Mouse (Mus musculus) liver, embryonic 15.5 days (tissue): ENCODE measurements around the gene Rhbdf1. TPM values are rescaled to one million over a fixed set of nuclear protein-coding genes. Genes with fewer than 3 reads are reported as not detected.

ENCODE experiments used
- ATAC-seq: fragments of 200-750 bp; cut with Nextera tagmentation; 2 replicates; pipeline ENCODE4 v1.8.0; 2017; ENCODE audit warnings: moderate number of reproducible peaks, mild to moderate bottlenecking, moderate library complexity; ENCODE audit not compliant: insufficient read depth
- H3K27ac ChIP-seq: fragments of 300-500 bp; sonication (generic); replicated peaks from 2 replicates; pipeline ENCODE4 v1.5.1; 2015; ENCODE audit warnings: mild to moderate bottlenecking, inconsistent platforms
- H3K27me3 ChIP-seq: fragments of 300-500 bp; sonication (generic); 2 replicates; pipeline ENCODE4 v1.6.1; 2015; ENCODE audit warnings: mild to moderate bottlenecking, inconsistent platforms
- H3K36me3 ChIP-seq: fragments of 300-500 bp; sonication (generic); replicated peaks from 2 replicates; pipeline ENCODE4 v1.6.1; 2015; ENCODE audit warnings: moderate library complexity, mild to moderate bottlenecking, inconsistent platforms
- H3K4me1 ChIP-seq: fragments of 300-500 bp; sonication (generic); replicated peaks from 2 replicates; pipeline ENCODE4 v1.6.1; 2015; ENCODE audit warnings: inconsistent platforms
- H3K4me2 ChIP-seq: fragments of 300-500 bp; sonication (generic); 2 replicates; pipeline ENCODE4 v1.6.1; 2015; ENCODE audit warnings: moderate library complexity, mild to moderate bottlenecking, inconsistent platforms
- H3K4me3 ChIP-seq: fragments of 300-500 bp; sonication (generic); replicated peaks from 2 replicates; pipeline ENCODE4 v1.5.1; 2015; ENCODE audit warnings: mild to moderate bottlenecking, inconsistent platforms
- H3K9ac ChIP-seq: fragments of 300-500 bp; sonication (generic); 2 replicates; pipeline ENCODE4 v1.6.1; 2015; ENCODE audit warnings: moderate library complexity, mild to moderate bottlenecking, inconsistent platforms
- H3K9me3 ChIP-seq: fragments of 300-500 bp; sonication (generic); replicated peaks from 2 replicates; pipeline ENCODE4 v1.6.1; 2016; ENCODE audit warnings: inconsistent platforms
- WGBS: fragments of 180-500 bp; shearing (Covaris S2); methylation state at CpG from one replicate; pipeline ENCODE4 v1.1.7; 2015; ENCODE audit warnings: mixed read lengths; ENCODE audit not compliant: insufficient replicate concordance; 5-methylcytosine and 5-hydroxymethylcytosine counted together
- polyA plus RNA-seq: library from polyadenylated mRNA; unstranded; fragments of >200 nt; fragmentation: Nextera tagmentation; extraction: Ambion mirVana; gene quantifications from 2 replicates; pipeline ENCODE4 v1.2.1, GENCODE M21; 2015

The Rhbdf1 gene
- polyA plus RNA-seq, 1 experiment from 2014 or later: 5.1 TPM

DNA sequence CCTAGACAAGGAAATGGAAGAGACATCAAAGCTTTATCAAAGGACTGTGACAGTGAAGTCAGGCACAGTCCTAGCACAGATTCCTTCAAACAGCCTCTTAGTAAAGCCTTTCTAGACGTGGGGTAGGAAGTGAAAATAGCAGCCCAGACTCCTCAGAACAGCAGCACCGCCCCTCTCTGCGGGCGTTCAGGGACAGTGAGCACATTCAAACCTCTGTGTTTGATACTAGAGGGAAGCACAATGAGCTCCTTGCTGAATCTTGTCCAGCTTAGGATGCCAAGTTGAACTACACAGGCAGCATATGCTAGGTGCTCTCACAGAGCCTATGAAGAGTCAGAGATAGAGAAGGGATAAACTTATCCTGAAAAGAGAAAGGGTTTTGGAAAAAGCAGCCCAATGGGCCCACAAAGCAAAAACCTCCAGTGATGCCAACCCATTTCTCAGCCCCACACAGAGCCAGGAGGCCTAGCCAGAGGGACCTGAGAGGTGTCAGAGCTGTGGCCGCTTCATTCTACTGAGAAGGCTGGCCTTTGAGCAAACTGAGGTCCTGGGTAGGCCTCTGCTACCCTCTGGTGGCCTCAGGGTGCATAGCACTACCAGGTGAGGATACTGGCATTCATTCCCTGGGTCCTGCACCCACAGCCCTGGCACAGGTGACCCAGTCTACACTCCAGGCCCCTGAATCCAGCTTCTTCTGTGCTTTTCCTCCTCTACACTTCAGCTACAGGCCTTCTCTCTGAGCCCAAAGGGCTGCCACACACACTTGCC lies 16.2 kb upstream of the Rhbdf1 start:
- Histone ChIP-seq H3K4me3 (no peak overlapping the region), H3K9me3 (no peaks in the 10 kb centered on the region), H3K4me1 (peaks cover 73% of the 10 kb centered on the region), H3K27ac (peak overlapping the region; percentile 99), H3K27me3 (no peaks in the 10 kb centered on the region), H3K36me3 (peaks cover 92% of the 10 kb centered on the region), H3K4me2 (peak overlapping the region; percentile 41), H3K9ac (peak overlapping the region; percentile 41)
- peak; percentile 60 for ATAC-seq
- 70% methylated on average over 5 of the region's 5 CpGs for WGBS

DNA sequence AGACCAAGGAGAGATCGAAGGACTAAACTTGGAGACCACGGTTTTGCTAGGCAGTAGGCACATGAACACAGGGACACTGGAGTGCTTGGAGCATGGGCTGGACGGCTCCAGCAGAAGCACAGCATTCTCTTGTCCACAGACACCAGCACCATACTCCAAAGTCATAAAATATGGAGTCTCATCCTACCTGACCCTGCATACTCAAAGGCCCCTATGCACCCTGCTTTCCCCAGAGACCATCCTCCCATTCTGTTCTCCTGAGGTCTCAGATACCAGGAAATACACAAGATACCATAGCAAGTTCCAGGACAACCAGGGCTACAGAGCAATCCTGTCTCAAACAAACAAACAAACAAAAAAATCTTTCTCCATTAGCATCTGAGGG lies 15.3 kb upstream of the Rhbdf1 start:
- Histone ChIP-seq H3K4me3 (no peak overlapping the region), H3K27me3 (no peaks in the 10 kb centered on the region), H3K4me1 (peaks cover 64% of the 10 kb centered on the region), H3K9ac (peak overlapping the region; percentile 41), H3K27ac (peak overlapping the region; percentile 99), H3K4me2 (peak overlapping the region; percentile 11; the same call in 1 of the 2 replicates), H3K9me3 (no peaks in the 10 kb centered on the region), H3K36me3 (peaks cover 93% of the 10 kb centered on the region)
- no peak for ATAC-seq
- 78% methylated on average over 3 of the region's 3 CpGs for WGBS

DNA sequence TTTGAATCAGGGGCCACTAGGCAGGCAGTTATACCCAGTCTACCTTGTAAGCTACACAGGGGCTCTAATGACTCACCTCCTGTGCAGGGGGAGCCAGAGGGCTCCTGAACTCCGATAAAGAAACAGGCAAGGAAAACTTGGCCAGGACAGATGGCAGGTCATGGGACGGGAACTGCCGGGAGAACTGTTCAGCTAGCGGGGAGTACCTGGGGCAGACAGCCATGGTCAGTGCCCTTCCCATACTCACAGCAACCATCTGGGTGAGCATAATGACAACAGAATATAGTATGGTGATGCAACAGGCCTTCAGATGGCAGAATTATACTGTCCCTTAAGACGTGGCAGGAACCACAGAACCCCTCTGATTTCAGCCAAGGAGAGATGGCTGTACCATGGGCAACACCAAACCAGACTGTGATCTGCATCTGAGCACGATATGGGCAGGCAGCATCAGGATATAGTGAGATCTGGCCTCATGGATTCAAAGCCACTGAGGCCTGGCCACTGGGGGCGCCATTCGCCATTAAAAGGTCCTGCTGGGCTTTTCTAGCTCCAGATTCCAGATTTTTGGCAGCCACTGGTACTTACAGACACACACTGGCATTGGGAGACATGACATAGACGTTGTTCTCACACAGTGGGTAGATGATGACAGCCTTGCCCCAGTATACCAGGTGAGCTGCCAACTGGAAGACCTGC lies 14.8 kb upstream of the Rhbdf1 start:
- H3K27ac ChIP-seq: peak overlapping the region; percentile 99
- 57% methylated on average over 9 of the region's 9 CpGs for WGBS
- peaks cover 99% of the 10 kb centered on the region for H3K36me3 ChIP-seq
- no peaks in the 10 kb centered on the region for H3K9me3 ChIP-seq
- H3K9ac ChIP-seq: peak overlapping the region; percentile 12; the same call in 1 of the 2 replicates
- no peak for ATAC-seq
- H3K27me3 ChIP-seq: no peaks in the 10 kb centered on the region
- H3K4me2 ChIP-seq: peak overlapping the region; percentile 11; the same call in 1 of the 2 replicates
- H3K4me1 ChIP-seq: peaks cover 59% of the 10 kb centered on the region
- H3K4me3 ChIP-seq: no peak overlapping the region

DNA sequence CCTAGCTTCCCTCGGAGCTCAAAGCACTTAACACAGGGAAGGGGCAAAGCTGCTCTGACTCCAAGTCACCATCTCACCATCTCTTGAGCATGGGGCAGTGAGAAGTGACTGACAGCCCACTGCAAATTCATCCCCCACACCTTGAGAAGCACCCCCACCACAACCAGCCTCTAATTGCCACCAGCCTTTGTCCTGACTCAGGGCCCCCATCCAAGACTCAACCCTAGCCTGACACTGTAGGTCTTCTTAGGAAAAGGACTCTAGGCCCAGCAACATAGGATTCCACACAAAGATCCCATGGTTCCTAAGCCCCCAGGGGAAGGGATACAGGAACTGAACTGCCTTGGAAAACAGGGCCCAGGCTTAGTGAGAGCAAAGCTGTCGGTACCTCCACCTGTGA lies 14.0 kb upstream of the Rhbdf1 start:
- H3K36me3 ChIP-seq: peaks cover 99% of the 10 kb centered on the region
- no peak overlapping the region for H3K9ac ChIP-seq
- H3K4me2 ChIP-seq: no peak overlapping the region
- H3K4me3 ChIP-seq: no peak overlapping the region
- H3K27me3 ChIP-seq: no peaks in the 10 kb centered on the region
- WGBS: 75% methylated on average over 2 of the region's 2 CpGs
- peak overlapping the region; percentile 99; the same call in 1 of the 2 replicates for H3K27ac ChIP-seq
- peaks cover 52% of the 10 kb centered on the region for H3K4me1 ChIP-seq
- no peaks in the 10 kb centered on the region for H3K9me3 ChIP-seq
- no peak for ATAC-seq

GRCm38 (mm10) chr11:32235646-32236045 lies 13.5 kb upstream of the Rhbdf1 start:
- peaks cover 47% of the 10 kb centered on the region for H3K4me1 ChIP-seq
- peaks cover 99% of the 10 kb centered on the region for H3K36me3 ChIP-seq
- no peaks in the 10 kb centered on the region for H3K9me3 ChIP-seq
- 82% methylated on average over 3 of the region's 3 CpGs for WGBS
- H3K9ac ChIP-seq: no peak overlapping the region
- peak overlapping the region; percentile 54 for H3K27ac ChIP-seq
- H3K4me2 ChIP-seq: no peak overlapping the region
- no peaks in the 10 kb centered on the region for H3K27me3 ChIP-seq
- ATAC-seq: no peak
- no peak overlapping the region for H3K4me3 ChIP-seq

DNA sequence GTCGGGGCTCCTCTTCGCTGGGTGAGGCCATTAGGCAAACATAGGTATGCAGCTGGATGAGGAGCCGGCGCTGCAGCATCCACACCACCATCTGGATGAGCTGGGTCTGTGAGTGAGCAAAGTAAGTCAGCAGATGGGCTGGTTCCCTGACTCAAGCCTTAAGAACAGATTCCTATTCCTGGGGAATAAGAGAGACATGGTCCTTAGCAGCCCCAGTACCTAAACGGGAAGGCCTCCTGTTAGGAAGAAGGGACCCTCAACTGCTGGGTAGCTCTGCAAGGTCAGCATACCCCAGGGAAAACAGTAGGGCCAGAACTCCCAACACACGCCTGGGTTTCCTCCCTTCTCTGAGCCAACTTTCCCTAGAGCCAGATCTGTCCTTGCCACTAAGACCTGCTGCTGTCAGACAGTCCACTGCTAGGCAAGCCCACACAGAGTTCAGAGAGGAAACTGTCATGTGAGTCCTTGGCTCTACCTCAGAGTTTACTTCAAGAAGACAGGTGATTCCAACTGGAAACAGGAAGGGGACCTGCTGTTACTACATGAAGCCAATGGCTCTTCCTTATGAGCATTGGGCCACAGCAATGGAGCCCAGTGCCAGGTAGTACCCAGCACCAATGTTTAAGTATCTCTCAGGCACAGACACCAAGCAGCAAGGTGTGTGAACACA lies 12.9 kb upstream of the Rhbdf1 start:
- H3K36me3 ChIP-seq: peaks cover 99% of the 10 kb centered on the region
- no peak for ATAC-seq
- H3K9me3 ChIP-seq: no peaks in the 10 kb centered on the region
- no peaks in the 10 kb centered on the region for H3K27me3 ChIP-seq
- H3K27ac ChIP-seq: peak overlapping the region; percentile 54
- no peak overlapping the region for H3K4me3 ChIP-seq
- H3K4me1 ChIP-seq: peaks cover 40% of the 10 kb centered on the region
- H3K9ac ChIP-seq: no peak overlapping the region
- WGBS: 86% methylated on average over 6 of the region's 6 CpGs
- H3K4me2 ChIP-seq: no peak overlapping the region

DNA sequence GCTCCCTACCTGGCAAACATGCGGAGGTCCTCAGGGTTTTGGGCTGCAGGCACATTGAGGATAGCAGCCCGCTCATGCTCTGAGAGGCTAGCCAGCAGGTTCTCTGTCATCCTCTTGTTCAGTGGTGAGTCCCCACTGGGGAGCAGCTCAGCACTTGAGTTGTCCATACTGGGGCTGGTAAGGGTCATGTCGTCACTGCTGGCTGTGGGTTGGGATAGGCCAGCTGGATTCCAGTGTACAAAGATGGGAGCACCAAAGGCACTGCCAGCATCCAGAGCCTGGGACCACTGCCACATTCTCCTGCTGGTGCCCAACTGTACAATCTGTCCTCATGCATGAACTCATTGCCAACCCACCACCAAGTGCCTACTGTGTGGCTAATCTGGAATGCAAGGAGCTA lies 11.8 kb upstream of the Rhbdf1 start:
- 0 out of 2 replicates have a peak overlapping the region, but pooled peaks have one; percentile 54 for H3K27ac ChIP-seq
- H3K9ac ChIP-seq: no peak overlapping the region
- no peaks in the 10 kb centered on the region for H3K27me3 ChIP-seq
- H3K9me3 ChIP-seq: no peaks in the 10 kb centered on the region
- WGBS: 90% methylated on average over 3 of the region's 3 CpGs
- no peak overlapping the region for H3K4me2 ChIP-seq
- ATAC-seq: no peak
- peaks cover 32% of the 10 kb centered on the region for H3K4me1 ChIP-seq
- H3K36me3 ChIP-seq: peaks cover 99% of the 10 kb centered on the region
- H3K4me3 ChIP-seq: no peak overlapping the region

DNA sequence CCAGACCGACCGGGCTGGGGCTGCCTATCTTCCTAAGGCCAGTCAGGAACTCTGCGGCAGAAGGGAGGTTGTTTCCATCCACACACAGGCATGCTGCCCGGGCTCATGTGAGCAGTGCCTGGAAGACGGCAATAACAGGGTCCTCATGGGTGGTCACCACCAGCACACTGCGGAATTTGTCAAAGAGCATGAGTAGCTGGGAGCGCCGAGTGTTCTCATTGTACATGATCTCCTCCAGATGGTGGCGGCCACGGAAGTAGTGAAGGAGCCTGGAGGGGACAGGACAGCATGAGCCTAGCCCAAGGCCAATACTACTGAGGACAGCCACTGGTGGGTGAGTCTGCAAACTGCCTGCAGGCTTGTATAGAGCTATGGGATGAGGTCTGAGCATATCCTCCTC lies 10.7 kb upstream of the Rhbdf1 start:
- Histone ChIP-seq H3K27me3 (no peaks in the 10 kb centered on the region), H3K4me3 (no peak overlapping the region), H3K9me3 (no peaks in the 10 kb centered on the region), H3K9ac (no peak overlapping the region), H3K4me1 (peaks cover 31% of the 10 kb centered on the region), H3K27ac (no peak overlapping the region), H3K4me2 (no peak overlapping the region), H3K36me3 (peaks cover 93% of the 10 kb centered on the region)
- WGBS: 84% methylated on average over 10 of the region's 10 CpGs
- ATAC-seq: no peak

GRCm38 (mm10) chr11:32231125-32231524 lies 9.0 kb upstream of the Rhbdf1 start:
- 74% methylated on average over 2 of the region's 2 CpGs for WGBS
- Histone ChIP-seq H3K9me3 (no peaks in the 10 kb centered on the region), H3K9ac (no peak overlapping the region), H3K27ac (0 out of 2 replicates have a peak overlapping the region, but pooled peaks have one; percentile 19), H3K27me3 (no peaks in the 10 kb centered on the region), H3K4me3 (no peak overlapping the region), H3K36me3 (peaks cover 75% of the 10 kb centered on the region), H3K4me1 (peaks cover 31% of the 10 kb centered on the region), H3K4me2 (no peak overlapping the region)
- no peak for ATAC-seq

- H3K27ac ChIP-seq: no peak overlapping the region
- WGBS: 81% methylated on average over 4 of the region's 4 CpGs
- no peak overlapping the region for H3K4me2 ChIP-seq
- no peaks in the 10 kb centered on the region for H3K9me3 ChIP-seq
- no peak overlapping the region for H3K4me3 ChIP-seq
- H3K9ac ChIP-seq: no peak overlapping the region
- no peak for ATAC-seq
- peaks cover 66% of the 10 kb centered on the region for H3K36me3 ChIP-seq
- peaks cover 8% of the 10 kb centered on the region for H3K27me3 ChIP-seq
- peaks cover 38% of the 10 kb centered on the region for H3K4me1 ChIP-seq
These were observed 8.1 kb upstream of the Rhbdf1 start for GRCm38 (mm10) chr11:32230220-32230619.

DNA sequence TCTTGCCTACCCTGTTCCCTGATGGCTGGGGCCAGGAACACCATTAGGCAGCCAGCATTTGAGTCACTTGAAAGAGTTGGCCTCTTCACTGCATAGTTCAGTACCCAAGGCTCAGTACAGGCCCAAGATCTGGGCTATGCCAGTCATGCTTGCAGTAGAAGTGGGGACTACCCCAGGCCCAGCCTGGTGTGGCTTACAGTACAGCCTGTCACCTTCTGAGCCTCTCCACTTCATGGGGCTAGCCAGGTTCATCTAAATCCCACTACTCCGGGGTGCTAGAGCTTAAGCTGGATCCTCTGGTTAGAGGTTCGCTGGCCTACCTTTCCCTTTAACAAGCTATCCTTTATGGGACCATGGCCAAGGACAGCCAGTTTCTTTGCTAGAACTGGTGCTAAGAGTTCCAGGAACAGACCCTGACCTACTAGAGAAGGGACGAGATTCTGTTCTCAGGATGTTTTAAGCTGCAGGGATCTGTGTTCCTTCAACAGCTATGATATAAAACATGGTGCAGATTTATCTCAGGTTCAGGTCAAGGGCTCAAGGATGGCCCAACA lies 6.3 kb upstream of the Rhbdf1 start:
- H3K4me3 ChIP-seq: no peak overlapping the region
- peaks cover 48% of the 10 kb centered on the region for H3K4me1 ChIP-seq
- H3K9me3 ChIP-seq: no peaks in the 10 kb centered on the region
- ATAC-seq: no peak
- peak overlapping the region; percentile 93 for H3K4me2 ChIP-seq
- peaks cover 27% of the 10 kb centered on the region for H3K27me3 ChIP-seq
- H3K27ac ChIP-seq: no peak overlapping the region
- 78% methylated on average over 3 of the region's 3 CpGs for WGBS
- 0 out of 2 replicates have a peak overlapping the region, but pooled peaks have one; percentile 0 for H3K9ac ChIP-seq
- peaks cover 48% of the 10 kb centered on the region for H3K36me3 ChIP-seq
